Mouse (Mus musculus) cortical plate, adult 2 months (tissue): ENCODE measurements around the gene Map2k4. TPM values are rescaled to one million over a fixed set of nuclear protein-coding genes. Genes with fewer than 3 reads are reported as not detected.
A peak's percentile ranks its signal among the peaks of the same experiment; 100 is the strongest.

Experiments used
- H3K27ac ChIP-seq: fragments of 200-500 bp; 2 replicates; pipeline ENCODE4 v1.5.1; 2012; ENCODE audit warnings: low read length, control low read depth, inconsistent platforms; ENCODE audit not compliant: insufficient read depth
- H3K4me1 ChIP-seq: fragments of 200-500 bp; 2 replicates; pipeline ENCODE4 v1.6.1; 2011; ENCODE audit warnings: low read length; ENCODE audit not compliant: control insufficient read depth, insufficient read depth
- H3K4me3 ChIP-seq: fragments of 200-500 bp; 2 replicates; pipeline ENCODE4 v1.5.1; 2011; ENCODE audit warnings: mild to moderate bottlenecking, low read length, control low read depth; ENCODE audit not compliant: insufficient read depth
- CTCF ChIP-seq: fragments of 200-500 bp; IDR thresholded peaks from 2 replicates; pipeline ENCODE4 v1.5.1; 2011; ENCODE audit warnings: mild to moderate bottlenecking, control low read depth, low read length; ENCODE audit not compliant: insufficient read depth; ENCODE audit errors: extremely low read depth
- POLR2A ChIP-seq: fragments of 200-500 bp; IDR thresholded peaks from 2 replicates; pipeline ENCODE4 v1.6.1; 2011; ENCODE audit warnings: mild to moderate bottlenecking, low read length, control low read depth; ENCODE audit not compliant: insufficient read depth; ENCODE audit errors: extremely low read depth
- polyA plus RNA-seq: library from polyadenylated mRNA; depleted of rRNA; stranded (reverse); fragments of >200 nt; gene quantifications from 2 replicates; pipeline ENCODE4 v1.2.3, GENCODE M21; 2012

Gene Map2k4
- polyA plus RNA-seq, 1 experiment = 130 TPM

DNA sequence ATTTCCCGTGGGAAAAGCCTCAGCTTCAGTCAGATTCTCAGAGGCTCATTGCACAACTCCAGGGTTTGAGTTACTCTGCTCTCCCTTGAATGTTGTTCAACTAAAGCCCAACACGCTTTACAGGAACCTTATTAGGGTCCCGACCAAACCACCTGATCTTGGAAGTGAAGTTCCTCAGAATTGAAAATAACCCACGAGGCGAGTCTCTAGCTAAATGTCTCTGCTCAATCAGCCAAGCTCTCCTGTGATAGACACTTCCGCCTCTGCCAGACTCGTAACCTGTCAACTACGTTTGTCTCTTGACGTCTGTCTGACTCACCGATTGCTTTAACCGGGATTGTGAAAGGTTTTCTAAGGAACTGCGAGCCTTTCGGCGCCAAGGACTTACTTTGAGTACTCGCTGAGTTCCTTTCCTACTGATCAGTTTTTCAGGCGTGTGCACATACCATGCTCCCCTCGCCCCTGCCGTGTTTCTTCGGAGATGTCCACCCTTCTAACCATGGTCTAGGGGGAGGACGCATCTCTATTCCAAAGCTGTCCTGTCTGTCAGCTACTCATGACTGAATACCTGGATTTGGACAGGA, 18.3 kb upstream of the Map2k4 start:
- H3K27ac ChIP-seq = 0 out of 2 replicates have a peak overlapping the region, but pooled peaks have one; percentile 30
- H3K4me1 ChIP-seq = peaks cover 1% of the 10 kb centered on the region; the same call in 1 of the 2 replicates
- no peak for TF ChIP-seq POLR2A
- TF ChIP-seq CTCF = no peak
- peak overlapping the region; percentile 58 for H3K4me3 ChIP-seq

DNA sequence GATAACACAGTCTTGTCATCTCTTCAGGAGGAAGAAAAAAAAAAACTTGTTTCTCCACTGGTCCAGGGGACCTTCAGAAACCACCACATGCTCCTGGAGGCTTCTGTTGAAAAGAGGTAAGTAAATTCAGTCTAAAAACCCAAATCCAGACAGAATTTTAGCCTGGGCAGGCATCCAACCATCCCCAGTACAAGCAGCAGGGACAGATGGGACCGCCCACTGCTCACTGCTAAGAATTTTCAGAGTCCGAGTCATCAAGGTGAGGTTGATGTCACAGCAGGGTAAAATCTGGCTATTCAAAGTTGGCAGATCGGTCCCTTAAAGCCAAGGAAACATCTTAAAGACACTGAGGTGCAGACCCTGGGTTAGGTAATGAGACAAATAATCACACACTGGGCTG, 13.8 kb upstream of the Map2k4 start:
- TF ChIP-seq POLR2A (no peak), CTCF (no peak)
- H3K4me3 ChIP-seq = no peak overlapping the region
- H3K4me1 ChIP-seq = peaks cover 2% of the 10 kb centered on the region; the same call in 1 of the 2 replicates
- H3K27ac ChIP-seq = 0 out of 2 replicates have a peak overlapping the region, but pooled peaks have one; percentile 53

DNA sequence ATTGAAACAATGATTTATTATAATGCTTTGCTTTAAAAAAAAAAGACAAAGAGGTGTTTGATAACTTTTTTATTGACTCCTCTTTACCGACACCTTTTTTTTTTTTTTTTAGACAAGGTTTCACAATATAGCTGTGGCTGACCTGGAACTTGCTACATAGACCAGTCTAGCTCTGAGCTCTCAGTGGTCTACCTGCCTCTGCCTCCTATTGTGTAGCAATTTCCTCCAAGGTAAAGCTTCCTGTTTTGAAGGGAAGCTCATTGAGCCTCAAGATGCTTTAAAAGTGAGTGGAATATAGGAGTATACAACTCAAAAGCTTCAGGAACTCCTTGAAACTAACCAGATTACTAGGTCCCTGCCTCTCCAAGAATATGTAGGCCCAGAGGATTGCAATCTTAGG, 7.8 kb upstream of the Map2k4 start:
- Histone ChIP-seq H3K27ac (no peak overlapping the region), H3K4me1 (no peaks in the 10 kb centered on the region), H3K4me3 (no peak overlapping the region)
- TF ChIP-seq CTCF (no peak), POLR2A (no peak)

DNA sequence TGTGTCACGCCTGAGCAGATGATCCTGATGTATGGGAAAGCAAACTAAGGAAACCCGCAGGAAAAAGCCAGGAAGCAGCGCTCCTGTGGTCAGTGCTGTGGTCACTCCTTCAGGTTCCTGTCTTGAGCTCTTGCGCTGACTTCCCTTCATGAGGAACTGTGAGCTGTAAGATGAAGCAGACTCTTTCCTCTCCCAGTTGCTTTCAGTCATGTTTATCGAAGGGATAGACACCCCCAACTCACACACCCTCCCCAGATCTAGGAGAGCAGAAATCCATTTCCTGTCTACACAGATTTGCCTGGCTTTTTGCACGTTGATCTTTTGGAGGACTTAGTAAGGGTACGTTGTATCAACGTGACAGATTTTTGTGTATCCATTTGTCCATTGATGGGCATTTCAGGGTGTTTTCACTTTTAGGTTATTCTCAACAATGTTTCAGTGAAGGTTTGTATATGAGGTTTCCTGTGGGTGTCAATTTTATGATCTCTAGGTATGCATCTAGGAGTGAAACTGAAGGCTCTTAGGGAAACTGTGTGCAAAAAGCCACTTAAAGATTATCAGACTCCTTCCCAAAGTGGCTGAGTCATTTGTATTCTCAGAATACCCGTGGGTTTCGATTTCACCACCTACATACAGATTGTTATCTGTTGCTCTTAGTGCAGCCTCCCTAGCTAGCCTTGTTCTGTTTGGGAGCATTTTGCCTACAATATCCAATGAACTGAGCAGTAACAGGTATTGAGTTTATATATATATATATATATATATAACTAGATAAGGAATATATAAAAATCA, 6.5 kb upstream of the Map2k4 start:
- Histone ChIP-seq H3K27ac (no peak overlapping the region), H3K4me3 (no peak overlapping the region), H3K4me1 (no peaks in the 10 kb centered on the region)
- no peak for TF ChIP-seq POLR2A
- TF ChIP-seq CTCF = no peak

DNA sequence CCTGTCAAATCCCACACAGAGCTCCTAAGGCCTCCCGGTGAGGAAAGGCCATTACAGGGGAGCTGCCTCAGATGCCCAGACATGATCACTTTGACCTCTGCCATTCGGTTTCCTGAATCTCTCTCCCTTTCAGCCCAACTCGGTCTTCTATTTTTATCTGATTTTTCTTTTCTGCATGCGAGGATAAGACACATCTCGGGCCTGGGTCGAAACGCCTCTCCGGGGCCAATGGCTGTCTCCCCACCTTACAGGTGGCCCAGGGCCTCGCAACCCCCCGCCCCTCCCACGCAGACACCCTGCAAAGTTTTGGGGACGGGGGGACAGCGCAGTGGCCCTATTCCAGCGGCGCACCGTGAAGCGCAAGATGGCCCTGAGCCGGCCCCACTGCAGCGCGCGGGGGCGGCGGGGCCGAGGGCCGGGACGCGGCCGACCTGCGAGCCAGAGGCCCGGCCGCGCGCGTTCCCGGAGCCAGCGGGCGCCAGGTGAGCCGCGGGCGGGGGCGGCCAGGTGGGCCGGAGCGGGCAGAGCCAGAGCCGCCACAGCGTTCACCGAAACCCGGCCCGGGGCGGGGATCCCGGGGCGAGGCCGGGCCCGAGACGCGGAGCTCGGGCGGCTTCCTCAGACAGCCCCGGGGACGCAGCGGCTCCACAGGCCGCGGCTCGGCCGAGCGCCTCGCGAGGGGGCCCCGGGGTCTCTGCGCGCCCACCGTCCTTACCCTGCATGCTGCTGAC, 511 bp downstream of the Map2k4 start:
- 0 out of 2 replicates have a peak overlapping the region, but pooled peaks have one; percentile 34 for H3K27ac ChIP-seq
- peaks cover 3% of the 10 kb centered on the region; the same call in 1 of the 2 replicates for H3K4me1 ChIP-seq
- peak overlapping the region; percentile 59 for H3K4me3 ChIP-seq
- no peak for TF ChIP-seq POLR2A

DNA sequence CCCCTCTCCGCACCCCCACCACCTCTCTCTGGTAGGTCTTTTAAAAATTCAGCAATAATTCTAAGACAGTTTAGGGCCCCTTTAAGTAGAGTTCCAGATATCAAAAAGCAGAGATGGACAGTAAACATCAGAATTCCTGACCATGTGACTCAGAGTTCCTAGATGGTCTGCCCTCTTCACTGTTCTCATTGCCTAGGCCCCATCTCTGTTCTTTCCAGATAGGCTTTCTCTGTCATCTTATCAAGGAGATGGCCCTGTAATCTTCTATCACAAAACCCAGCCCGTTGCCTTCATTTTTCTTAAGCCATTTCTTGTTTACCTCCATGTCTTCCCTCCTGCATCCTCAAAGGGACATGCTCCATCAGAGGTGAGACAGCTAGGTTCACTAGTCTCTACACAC, 1.9 kb downstream of the Map2k4 start:
- Histone ChIP-seq H3K27ac (no peak overlapping the region), H3K4me3 (no peak overlapping the region; the same call in 1 of the 2 replicates), H3K4me1 (peaks cover 3% of the 10 kb centered on the region; the same call in 1 of the 2 replicates)
- TF ChIP-seq POLR2A (no peak), CTCF (no peak)

DNA sequence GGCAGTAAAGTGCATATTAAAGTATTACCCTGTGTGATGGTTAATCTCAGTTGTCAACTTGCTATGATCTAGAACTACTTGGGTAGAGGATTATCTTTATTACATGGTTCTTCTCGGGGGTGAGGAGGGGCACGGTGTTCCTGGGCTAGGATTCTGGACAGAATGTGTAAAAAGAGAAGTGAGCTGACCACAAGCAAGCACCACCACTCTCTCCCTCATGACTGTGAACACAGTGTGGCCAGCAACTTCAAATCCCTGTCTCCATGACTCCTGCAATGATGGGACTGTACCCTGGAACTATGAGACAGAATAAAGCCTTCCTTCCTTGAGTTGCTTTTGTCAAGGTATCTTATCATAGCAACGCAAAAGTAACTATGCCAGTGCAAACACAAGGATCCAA, 6.5 kb downstream of the Map2k4 start:
- TF ChIP-seq POLR2A = no peak
- H3K4me3 ChIP-seq = no peak overlapping the region
- H3K4me1 ChIP-seq = peaks cover 2% of the 10 kb centered on the region; the same call in 1 of the 2 replicates
- no peak overlapping the region for H3K27ac ChIP-seq

DNA sequence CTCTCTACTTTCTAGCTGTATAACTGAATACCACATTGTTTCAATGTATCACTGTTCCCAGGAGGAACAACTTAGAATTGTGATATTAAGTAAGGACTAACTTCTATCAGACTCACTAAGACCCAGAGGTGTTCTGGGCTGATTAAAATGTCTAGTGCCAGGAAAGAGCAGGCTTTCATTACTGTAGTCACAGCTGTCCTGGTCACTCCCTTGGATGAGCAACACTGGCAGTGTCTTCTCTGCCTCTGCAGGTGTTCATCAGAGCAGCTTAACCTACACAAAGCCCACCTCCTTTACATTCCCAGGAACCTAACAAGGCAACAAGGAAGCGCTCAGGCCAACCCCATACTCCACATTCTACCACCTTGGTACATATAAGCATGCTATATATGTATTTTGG, 8.5 kb downstream of the Map2k4 start:
- TF ChIP-seq CTCF (no peak), POLR2A (no peak)
- H3K27ac ChIP-seq = no peak overlapping the region
- no peaks in the 10 kb centered on the region; the same call in 1 of the 2 replicates for H3K4me1 ChIP-seq
- no peak overlapping the region for H3K4me3 ChIP-seq

DNA sequence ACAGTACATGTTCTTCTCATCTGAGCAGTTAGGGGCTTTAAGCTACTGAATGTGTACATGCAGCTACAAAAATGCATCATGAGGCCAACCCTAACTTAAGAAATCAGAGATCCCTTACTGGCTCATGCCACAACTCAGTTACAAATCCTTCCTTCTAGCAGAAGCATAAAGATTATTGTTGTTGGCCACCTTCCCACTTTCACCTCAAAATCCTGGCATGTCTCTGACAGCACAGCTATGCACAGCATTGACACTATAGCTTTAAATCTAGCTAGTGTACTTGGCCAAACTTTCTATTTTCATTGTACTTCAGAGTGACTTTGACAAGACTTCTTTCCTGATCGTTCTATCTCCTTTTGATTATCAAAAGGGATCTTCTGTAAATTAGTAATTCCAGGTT, 9.0 kb downstream of the Map2k4 start:
- Histone ChIP-seq H3K27ac (no peak overlapping the region), H3K4me3 (no peak overlapping the region), H3K4me1 (no peaks in the 10 kb centered on the region; the same call in 1 of the 2 replicates)
- TF ChIP-seq CTCF = no peak
- no peak for TF ChIP-seq POLR2A
